Mouse (Mus musculus) testis, adult 2 months (tissue): ENCODE measurements at regions not wholly inside any gene's neighbourhood (a gene's known extent, or its start where the extent isn't known, plus 50 kb on each side); places are given as distances from the start of the nearest gene placed in this dataset.

Experiments
- H3K27ac ChIP-seq: fragments of 200-500 bp; 2 replicates; pipeline ENCODE4 v1.5.1; 2012; ENCODE audit warnings: low read depth, low read length; ENCODE audit not compliant: control insufficient read depth, insufficient read depth
- H3K27me3 ChIP-seq: fragments of 200-500 bp; 2 replicates; pipeline ENCODE4 v1.6.1; 2012; ENCODE audit warnings: mild to moderate bottlenecking, low read length, moderate library complexity; ENCODE audit not compliant: control insufficient read depth, insufficient read depth
- H3K36me3 ChIP-seq: fragments of 200-500 bp; 2 replicates; pipeline ENCODE4 v1.6.1; 2012; ENCODE audit warnings: mild to moderate bottlenecking, low read length; ENCODE audit not compliant: control insufficient read depth, insufficient read depth
- H3K4me1 ChIP-seq: fragments of 200-500 bp; 2 replicates; pipeline ENCODE4 v1.6.1; 2012; ENCODE audit warnings: low read length; ENCODE audit not compliant: control insufficient read depth, insufficient read depth
- H3K4me3 ChIP-seq: fragments of 200-500 bp; 2 replicates; pipeline ENCODE4 v1.5.1; 2012; ENCODE audit warnings: low read depth, mild to moderate bottlenecking, low read length, moderate library complexity, mixed read lengths; ENCODE audit not compliant: control insufficient read depth
- CTCF ChIP-seq: fragments of 200-500 bp; IDR thresholded peaks from 2 replicates; pipeline ENCODE4 v1.5.1; 2012; ENCODE audit warnings: low read depth, mild to moderate bottlenecking, inconsistent platforms, low read length, moderate library complexity; ENCODE audit not compliant: control insufficient read depth, insufficient read depth, insufficient replicate concordance
- POLR2A ChIP-seq: fragments of 200-500 bp; IDR thresholded peaks from 2 replicates; pipeline ENCODE4 v1.6.1; 2012; ENCODE audit warnings: low read depth, mild to moderate bottlenecking, inconsistent platforms, low read length, moderate library complexity; ENCODE audit not compliant: control insufficient read depth

- no peak overlapping the region for H3K4me3 ChIP-seq
- TF ChIP-seq CTCF = no peak
- TF ChIP-seq POLR2A = no peak
- H3K27me3 ChIP-seq = no peaks in the 10 kb centered on the region
- H3K36me3 ChIP-seq = no peaks in the 10 kb centered on the region
- no peak overlapping the region for H3K27ac ChIP-seq
- no peaks in the 10 kb centered on the region for H3K4me1 ChIP-seq
These were observed 560.6 kb downstream of the Nyap2 start for GRCm38 (mm10) chr1:81637357-81637756.

DNA sequence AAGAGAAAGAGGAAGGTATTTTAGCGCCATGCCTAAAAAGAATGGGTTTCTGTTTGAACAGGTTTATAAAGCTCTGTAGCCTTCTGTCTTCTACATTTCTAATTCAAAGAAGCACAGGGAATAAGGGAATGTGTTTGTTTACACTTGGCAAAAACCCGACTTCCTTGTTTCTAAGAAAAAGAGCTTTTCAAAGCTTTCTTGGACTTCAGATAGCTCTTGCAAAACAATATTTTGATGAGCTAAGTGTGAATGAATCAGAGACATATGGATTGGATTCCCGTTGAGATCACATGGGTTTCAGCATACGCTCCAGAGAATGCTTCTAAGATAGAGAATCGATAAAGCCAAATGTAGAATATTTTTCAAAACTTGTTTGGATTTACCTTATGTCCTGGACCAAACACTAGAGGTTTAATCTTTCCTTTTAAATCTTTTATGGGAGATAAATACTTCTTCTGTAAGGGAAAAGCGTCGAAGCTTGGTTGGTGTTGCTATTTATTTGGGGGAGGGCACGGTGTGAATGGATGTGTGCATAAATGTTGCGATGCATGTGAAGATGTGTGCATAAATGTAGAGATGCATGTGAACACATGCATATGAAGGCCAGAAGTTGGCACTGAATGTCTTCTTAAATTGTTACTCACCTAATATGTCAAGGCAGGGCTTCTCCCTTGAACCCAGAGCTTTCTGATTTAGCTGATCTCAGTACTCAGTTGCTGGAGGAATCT lies 576.4 kb downstream of the Nyap2 start:
- no peak overlapping the region for H3K27ac ChIP-seq
- no peak for TF ChIP-seq POLR2A
- TF ChIP-seq CTCF = no peak
- H3K36me3 ChIP-seq = no peaks in the 10 kb centered on the region
- H3K4me1 ChIP-seq = no peaks in the 10 kb centered on the region
- H3K27me3 ChIP-seq = no peaks in the 10 kb centered on the region
- no peak overlapping the region for H3K4me3 ChIP-seq

DNA sequence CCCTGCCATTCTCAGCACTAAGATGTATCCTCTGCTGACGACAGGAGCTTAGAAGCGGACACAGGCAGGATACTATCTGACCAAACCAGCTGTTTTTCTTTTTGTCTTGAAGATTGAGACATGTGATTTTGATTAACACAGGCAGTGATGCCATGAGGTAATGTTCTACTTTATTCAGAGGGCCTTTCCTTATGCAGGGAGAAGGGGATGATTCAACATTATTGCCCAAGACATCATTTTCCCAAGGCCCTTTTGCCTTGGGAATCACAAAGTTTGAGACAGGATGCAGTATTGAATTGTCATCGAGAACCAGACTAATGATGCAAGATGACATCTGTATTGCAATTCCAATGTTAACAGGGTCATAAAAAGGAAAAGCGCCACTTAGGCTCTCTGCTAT lies 571.7 kb upstream of the Gm9747 start:
- no peaks in the 10 kb centered on the region for H3K4me1 ChIP-seq
- no peaks in the 10 kb centered on the region for H3K36me3 ChIP-seq
- H3K27ac ChIP-seq = no peak overlapping the region
- no peak overlapping the region for H3K4me3 ChIP-seq
- TF ChIP-seq CTCF (no peak), POLR2A (no peak)
- H3K27me3 ChIP-seq = no peaks in the 10 kb centered on the region

DNA sequence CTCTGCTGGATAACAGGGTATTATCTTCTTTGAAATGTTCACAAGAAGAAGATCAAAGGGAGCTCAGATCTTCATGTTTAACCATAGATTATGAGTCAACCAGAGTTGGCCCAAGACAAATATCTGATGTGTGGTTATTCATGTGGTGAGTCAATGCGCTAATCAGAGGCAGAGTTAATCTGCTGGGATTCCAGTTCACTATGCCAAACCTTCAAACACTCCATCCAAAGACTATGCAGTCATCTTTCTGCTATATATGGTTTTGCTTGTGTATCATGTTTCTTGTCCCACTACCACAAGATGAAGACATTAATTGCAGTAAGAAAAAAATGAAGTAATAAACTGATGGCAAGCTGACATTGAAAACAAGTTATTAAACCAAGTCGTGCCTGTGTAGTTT lies 561.8 kb upstream of the Gm9747 start:
- H3K27ac ChIP-seq = no peak overlapping the region
- TF ChIP-seq POLR2A (no peak), CTCF (no peak)

DNA sequence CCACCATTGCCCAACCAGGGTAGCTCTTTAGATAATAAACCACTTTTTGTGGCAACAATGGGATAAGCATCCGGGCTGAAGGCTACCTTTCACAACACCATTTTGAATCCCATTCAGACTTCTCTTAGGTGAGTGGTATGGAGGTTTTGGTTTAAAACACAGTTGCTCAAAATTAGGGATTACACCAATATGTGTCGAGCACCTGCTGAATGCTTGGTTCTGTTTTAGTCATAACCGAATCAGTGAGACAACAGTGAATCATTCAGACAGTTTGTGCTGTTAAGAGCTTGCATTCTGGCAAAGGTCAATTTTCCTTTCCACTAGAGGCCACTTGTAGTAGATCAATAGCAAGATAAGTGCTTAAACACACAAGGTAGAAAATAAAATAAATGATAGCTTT lies 561.2 kb upstream of the Gm9747 start:
- no peak for TF ChIP-seq CTCF
- no peak for TF ChIP-seq POLR2A
- H3K27ac ChIP-seq = no peak overlapping the region
- no peaks in the 10 kb centered on the region for H3K36me3 ChIP-seq
- H3K27me3 ChIP-seq = no peaks in the 10 kb centered on the region
- H3K4me3 ChIP-seq = no peak overlapping the region
- H3K4me1 ChIP-seq = no peaks in the 10 kb centered on the region

More for the DNA sequence above, 561.8 kb upstream of the Gm9747 start:
- Histone ChIP-seq H3K36me3 (no peaks in the 10 kb centered on the region), H3K4me1 (no peaks in the 10 kb centered on the region), H3K4me3 (no peak overlapping the region), H3K27me3 (no peaks in the 10 kb centered on the region)

GRCm38 (mm10) chr1:81675576-81676342 lies 557.2 kb upstream of the Gm9747 start:
- H3K4me1 ChIP-seq = no peaks in the 10 kb centered on the region
- H3K27ac ChIP-seq = no peak overlapping the region
- TF ChIP-seq CTCF (no peak), POLR2A (no peak)
- no peaks in the 10 kb centered on the region for H3K27me3 ChIP-seq
- no peak overlapping the region for H3K4me3 ChIP-seq
- H3K36me3 ChIP-seq = no peaks in the 10 kb centered on the region

DNA sequence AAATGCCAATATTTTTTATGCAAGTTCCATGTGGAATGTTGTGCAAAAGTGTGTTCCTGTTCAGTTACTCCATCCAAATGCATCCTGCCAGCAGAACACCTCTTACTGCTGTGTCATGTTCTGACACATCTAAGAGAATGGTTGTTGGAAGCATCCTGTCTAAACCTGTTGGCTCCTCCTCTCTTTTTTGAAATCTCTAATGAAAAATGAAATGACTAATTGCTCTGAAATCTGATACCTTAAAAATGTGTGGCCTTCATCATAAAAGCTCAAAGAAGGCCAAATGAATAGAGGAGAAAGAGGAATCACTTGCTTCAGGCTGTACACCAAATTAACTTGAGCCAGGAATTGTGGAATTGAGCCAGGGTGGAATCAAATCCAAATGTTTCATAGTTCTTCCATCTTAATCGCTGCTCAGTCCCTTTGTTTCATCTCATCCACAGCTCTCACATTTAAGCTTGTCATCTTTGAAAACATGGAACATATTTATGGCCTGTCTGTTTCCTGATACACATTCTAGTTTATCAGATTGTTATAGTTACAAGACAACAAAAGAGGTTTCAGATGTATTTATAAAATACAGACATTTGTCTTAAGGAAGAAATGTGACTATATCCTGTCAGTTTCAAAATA lies 555.0 kb upstream of the Gm9747 start:
- H3K27me3 ChIP-seq = no peaks in the 10 kb centered on the region
- no peak overlapping the region for H3K4me3 ChIP-seq
- H3K27ac ChIP-seq = no peak overlapping the region
- H3K36me3 ChIP-seq = no peaks in the 10 kb centered on the region
- TF ChIP-seq CTCF (no peak), POLR2A (no peak)
- H3K4me1 ChIP-seq = no peaks in the 10 kb centered on the region
